Mouse (Mus musculus) v-Abl transformed pro-B cells (cell line): Measurements from ENCODE around the gene Epha4.

Experiments
- in situ Hi-C, 2 experiments: fragments of 400-800 bp; cut with MboI; formaldehyde crosslinking; loops; one replicate each; pipeline ENCODE4 v1.15.1; 2025; ENCODE audit not compliant: unreplicated experiment in 2 of 2

The Epha4 gene

DNA sequence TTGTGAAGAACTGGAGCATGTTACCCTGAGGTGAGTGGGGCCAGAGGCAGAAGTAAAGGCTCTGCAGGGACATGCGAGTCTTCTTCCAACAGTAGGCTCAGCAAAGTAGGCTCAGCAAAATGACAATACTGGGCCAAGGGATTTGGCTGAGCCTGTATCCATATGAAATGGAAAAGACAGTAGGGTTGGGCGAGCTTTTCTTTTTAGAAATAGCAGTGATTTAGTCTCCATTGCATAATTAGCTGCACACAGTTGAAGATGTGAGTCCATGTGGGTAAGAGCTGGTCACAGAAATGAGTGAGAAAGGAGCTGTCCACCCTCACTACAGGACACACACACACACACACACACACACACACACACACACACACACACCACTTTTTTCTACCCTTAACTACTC is 104.2 kb downstream of the Epha4 start:
- in situ Hi-C loops, result no loop called here

DNA sequence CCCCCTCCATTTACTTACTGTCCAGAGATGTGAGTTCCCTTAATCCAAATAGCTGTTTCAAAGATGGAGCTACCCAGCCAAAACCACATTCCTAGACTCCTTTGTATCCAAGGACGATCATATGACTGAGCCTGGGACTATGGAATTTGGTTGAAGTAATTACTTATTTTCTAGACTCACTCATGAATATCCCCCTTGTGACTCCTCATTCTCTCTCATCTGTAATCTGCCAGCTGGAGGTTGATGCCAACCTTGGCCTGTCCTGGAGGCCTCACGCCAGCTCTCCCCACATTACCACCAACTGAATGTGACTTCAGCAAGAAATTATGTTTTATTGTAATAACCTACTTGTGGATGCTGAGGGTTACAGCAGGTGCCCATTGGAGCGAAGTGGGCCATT is 104.7 kb downstream of the Epha4 start:
- in situ Hi-C loops, result no loop called here

DNA sequence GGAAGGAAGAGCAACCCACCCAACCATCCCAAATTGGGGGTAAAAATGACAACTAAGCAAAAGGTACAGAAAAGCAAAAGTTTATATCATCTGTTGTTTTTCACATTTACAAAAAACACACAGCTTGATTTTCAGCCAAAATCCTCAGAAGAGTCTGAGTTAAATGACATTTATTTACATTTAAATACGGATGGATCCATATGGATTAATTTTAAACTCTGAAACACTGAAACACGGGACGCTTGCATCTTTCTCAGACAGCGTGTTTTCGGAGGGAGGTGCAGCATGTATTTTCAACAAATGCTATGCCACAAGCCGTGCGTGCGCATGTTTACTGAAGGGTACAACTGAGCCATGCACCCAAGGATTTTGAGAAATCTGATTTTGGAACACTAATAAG is 105.4 kb downstream of the Epha4 start:
- in situ Hi-C loops, result no loop called here

DNA sequence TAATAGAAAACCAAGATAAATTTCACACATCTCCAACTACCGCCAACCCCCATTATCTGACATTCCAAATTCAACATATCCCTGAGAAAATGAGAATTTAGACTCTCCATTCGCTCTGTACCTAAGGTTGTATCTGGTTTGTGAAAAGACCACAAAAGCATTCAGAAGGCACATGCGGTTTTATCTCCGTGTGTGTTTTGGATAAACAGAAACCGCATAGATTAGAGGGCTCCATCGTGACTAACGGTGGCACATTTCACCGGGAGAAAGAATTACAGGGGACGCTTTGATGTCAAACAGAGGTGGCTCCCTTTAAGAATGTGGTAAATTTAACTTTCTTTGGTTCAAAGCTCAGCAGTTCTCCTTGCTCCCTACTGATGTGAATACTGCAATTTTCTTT is 107.5 kb downstream of the Epha4 start:
- in situ Hi-C loops, result no loop called here

DNA sequence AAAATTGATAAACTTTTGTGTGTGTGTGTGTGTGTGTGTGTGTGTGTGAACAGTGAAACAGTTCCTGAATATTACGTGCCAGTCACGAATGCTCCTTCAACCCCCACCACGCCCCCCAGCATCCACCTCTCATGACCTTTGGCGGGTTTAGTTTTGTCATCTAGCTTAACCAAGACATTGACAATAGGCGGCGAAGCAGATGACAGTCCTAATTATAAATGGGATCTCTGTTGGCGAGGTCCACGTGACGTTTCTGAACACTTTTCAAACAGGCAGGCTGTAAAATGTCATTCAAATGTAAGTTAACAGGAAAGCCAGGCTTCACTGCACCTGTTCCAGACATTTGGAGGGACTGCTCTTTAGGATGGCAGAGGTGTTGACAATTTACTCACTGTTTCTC is 108.3 kb downstream of the Epha4 start:
- in situ Hi-C loops, result no loop called here

DNA sequence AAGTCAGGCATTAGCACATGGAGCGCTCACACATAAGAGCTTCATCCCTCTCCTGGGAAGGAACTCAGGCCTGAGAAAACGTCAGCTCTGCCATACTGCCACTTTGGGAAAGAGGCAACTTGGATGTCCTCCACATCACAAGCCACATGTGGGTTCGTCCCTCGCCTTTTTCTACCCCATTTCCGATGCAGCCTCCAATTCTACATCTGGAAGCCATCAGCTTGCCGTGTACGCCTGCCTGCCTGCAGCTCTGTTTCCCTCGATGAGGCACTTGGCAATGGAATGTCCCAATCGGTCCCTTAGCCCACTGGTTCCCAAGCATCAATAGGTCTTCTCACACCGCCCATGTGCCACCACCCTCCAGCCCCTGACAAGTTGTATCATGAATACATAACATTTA is 110.4 kb downstream of the Epha4 start:
- in situ Hi-C loops, result no loop called here

DNA sequence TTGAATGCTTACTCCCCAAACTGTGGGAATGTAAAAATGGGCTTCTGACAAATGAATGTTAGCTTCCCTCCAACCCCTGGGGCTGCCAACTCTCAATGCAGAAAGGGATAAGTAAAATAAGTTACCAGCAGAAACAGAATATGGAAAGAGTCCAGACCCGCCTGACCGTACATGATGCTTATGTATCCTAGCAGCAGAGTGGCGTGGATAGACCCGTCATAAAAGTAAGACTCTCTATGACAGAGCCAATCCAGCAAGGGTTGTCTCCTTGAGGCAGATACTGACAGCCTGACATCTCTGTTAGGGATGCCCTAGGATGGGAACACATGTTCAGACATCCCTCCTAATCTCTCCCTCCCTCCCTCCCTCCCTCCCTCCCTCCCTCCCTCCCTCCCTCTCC is 111.9 kb downstream of the Epha4 start:
- in situ Hi-C loops, result no loop called here

DNA sequence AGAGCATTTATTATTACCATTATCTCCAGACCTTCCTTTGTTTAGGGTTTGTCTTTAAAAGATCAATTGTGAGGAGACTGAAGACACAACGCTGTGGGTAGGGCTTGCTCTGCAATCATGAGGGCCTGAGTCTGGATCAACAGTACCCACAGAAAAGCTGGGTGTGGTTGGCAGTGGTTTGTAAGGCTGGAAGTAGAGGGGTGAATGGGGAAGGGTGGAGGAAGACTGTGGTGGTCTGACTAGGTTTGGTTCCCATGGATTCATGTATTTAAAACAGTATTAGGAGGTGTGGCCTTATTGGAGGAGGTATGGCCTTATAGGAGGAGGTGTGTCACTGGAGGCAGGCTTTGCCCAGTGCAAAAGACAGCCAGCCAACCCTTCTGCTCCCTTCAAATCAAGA is 113.4 kb downstream of the Epha4 start:
- in situ Hi-C loops, result no loop called here

DNA sequence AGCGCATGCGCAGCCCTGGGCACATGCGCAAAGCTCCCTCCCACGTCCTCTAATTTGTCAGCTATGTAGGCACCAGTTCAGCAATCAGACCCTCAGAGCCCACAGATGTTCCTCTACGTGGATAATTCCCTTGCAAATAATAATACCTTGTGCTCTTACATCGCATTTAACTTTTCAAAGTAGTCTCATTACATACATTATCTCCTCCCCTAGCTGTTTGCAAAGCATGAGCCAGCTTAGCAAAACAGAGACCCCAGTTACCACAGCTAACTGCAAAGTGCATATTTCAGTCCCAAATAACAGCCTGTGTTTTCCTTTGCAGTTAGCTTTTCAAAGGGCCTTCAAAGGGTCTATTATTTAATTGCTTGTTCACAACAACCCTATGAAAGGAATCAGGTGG is 123.3 kb downstream of the Epha4 start:
- in situ Hi-C loops, result no loop called here

DNA sequence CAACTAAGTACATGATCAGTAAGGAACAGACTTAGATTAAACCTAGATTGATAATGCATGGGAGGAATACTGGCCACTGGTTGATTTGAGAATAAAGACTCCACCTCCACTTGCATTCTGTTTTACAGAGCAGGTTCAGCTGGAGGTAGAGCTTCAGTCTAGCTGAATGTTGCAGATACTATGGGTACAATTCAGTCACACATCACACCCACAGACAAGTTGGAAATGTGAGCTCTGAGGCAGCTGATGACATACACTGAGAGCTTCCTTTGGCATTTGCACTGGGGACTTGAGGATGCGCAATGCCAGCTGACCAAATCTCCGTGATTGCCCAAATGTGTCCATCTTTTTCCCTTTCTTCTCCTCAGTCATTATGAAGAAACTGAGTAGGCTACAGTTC is 125.8 kb downstream of the Epha4 start:
- in situ Hi-C loops, result no loop called here

DNA sequence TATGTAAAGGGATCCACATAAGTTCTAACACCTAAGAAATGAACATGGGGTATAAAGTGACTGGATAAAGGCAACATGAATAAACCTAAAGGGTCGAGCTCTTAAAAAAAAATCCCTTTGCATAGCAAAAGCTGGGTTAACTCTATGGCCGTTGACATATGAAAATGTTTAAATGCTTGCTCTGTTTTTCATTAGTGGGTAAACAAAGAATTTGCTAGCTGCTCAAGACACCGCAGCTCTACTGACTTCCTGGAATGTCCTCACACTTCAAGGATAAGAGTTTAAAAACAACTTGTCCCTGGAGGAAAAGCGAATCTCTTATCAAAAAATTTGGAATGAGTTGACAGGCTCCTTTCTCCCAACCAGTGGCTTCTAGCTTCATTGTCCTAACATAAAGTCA is 126.3 kb downstream of the Epha4 start:
- in situ Hi-C loops, result no loop called here

DNA sequence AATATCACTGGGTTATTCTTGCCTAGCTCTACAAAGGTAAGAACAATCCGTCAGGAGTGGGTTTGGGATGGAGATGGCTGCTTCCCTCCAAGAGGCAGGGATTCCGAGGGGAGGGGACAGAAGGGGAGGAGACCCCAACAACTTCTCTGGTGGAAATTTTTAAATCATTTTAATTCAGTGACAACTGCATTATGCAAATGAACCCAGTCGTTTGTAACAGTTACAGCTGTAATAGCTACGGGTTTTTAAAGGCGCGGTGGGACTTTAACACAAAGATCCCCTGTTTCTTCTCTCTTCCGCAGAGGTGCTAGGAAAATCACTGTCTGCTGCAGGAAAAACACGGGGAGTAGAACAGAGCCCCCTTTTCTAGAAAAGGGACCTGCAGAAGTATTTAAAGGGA is 129.3 kb downstream of the Epha4 start:
- in situ Hi-C loops, result no loop called here

DNA sequence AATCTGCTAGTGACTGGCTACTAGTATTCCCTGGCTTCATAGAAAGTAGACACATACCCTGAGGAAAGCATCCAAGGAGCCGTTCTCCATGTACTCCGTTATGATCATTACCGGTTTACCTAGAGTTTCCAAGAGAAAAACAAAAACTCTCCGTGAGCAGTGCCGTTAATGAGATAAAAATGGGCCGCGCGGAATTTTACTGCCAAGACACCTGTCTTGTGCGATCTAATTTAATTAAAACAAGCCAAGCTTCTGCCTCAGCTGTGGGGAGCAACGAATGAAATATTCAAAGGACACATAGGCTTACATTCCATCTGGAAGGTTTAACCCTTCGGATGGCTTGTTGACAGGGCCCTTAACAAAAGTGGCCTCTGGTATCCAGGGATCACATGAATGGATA is 131.4 kb downstream of the Epha4 start:
- in situ Hi-C loops, result no loop called here

DNA sequence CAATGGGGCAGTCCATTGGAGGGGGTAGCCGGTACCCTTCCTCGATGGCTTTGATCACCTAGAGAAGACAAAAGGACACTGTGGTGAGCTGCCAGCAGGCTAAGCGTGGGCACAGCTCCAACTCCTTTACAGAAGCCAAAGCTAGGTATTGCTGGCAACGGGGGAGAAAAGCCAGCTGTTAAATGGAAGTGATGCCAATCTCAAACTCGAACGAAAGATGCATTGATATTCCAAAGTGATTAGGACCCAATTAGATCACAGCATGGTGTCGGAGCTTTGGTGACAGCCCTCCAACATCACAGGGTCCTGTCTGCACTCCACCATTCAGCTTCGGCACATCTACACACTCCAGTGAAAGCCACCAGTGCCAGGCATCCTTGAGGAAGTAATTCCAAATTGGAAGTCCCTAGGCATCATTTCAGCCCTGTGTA is 137.3 kb downstream of the Epha4 start:
- in situ Hi-C loops, result no loop called here

DNA sequence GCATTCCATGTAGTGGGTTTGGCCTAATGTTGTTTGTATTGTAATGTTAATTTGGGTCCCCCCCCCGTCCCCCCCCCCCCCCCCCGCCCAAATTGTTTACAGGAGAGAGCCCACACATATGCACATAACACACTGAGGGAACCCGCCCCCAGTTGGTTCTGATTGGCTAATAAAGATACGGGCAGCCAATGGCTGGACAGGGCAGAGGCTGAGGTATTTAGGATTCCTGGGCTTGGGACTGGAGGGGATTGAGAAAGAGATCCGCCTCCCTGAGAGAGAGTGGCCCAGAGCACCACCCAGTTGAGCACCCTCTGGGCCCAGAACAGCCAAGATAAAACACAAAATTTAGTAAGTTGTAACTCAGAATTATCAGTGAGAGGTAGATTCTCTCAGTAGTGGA is 140.8 kb downstream of the Epha4 start:
- in situ Hi-C loops, result no loop called here

DNA sequence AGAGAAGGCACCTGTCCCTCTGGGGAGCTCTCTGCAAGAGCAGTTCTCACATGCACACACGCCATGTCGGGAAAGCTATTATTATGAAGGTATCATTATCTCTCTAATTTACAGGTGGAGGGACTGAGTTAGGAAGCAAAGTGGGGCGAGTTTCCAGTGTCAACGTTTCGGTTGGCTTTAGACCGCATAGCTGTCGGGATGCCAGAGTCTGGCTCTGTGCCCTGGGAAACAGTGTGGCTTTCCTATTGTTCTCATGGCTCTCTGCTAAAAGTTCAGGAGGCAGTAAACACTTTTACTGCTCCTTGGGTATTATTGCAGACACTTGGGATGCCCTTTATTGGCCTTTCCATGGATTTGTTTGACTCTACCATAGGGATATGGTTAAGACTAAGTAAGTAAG is 144.0 kb downstream of the Epha4 start:
- in situ Hi-C loops, result no loop called here

DNA sequence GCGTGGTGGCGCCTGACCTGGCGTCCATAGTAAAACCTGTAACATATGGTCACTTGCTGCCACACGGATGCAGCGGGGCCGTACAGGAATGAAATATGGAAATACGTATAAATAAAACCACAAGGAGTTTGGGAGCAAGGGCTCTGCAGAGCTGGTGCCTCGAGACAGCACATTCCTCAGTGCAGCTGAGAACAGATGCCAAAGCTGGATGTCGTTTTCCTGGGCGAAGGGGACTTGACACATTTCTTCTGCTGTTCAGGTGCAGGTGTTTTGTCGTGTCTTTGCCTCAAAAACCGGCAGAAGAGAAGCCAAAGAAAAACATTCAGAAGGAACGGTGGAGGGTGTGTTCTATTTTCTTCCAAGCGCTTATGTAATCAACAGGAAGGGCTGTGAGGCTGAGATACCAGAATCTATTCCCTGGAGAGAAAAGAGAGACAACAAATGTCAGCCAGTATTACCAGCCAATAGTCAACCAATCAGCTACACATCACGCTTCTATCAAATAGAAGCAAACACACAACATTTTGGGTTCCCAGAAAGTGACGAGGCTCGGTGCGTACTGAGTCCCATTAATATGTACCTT is 145.5 kb downstream of the Epha4 start:
- in situ Hi-C loops, result no loop called here

DNA sequence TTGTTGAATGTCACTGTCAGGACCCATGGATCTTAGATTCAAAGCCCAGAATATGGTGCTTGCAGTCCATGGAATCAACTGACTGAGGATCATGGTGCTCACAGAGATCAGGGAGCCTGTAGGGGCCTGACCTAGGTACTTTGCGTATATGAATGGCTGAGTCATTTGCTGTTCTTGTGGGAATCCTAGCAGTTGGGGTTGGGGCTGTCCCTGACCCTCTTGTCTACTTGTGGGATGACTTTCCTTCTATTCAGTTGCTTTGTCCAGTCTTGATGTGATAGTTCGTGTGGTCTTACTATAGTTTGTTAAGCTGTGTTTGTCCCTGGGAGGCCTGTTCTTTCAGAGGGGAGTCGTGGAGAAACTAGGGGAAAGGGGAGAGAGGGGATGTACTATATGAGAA is 149.0 kb downstream of the Epha4 start:
- in situ Hi-C loops, result no loop called here

DNA sequence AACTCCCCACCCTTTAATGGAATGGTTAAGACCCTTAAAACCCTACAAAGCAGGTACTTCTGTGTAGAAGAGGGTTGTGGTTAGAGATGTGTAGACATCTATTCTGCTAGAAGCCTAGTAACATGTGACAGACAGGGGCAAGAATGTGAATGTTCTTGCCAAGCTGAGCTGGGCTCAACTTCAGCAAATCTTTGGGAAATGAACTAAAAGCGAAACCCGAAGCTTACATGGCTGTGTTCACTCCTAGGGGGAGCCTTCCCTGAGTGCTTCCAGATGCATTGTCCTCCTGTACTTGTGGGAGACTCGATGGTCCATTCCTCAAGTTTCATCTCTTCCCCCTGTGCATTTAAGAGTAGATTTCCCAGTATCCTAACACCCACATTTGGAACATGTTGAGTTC is 150.3 kb downstream of the Epha4 start:
- in situ Hi-C loops, result no loop called here

DNA sequence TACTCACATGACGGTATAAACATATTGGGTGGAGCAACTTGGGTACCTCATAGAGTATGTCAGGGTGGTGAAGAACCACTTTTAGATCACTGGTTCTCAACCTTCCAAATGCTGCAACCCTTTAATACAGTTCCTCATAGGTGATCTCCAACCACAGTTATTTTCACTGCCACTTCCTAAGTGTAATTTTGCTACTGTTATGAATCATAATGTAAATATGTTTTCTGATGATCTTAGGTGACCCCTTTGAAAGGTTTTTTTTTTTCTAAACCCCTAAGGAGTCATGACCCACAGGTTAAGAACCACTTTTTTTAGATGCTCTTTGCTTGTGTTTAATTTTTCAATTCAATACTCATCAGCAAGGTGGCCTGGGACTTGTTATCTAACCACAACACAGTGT is 151.0 kb downstream of the Epha4 start:
- in situ Hi-C loops, result no loop called here

DNA sequence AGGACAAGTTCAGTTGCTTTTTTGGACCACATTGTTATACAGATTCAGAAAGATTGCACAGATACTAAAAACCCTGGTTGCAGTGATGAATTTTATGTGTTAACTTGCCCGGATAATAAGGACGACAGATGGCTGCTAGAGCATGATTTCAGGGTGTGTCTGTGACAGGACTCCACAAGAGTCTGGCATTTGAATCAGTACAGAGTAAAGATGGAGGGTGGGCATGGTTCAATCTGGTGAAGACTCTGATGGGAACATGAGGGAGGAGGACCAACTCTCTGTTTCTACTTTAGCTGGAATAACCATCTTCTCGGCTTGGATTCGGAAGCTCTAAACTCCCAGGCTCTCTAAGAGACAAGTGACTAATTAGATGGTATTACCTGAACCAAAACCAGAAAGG is 168.4 kb downstream of the Epha4 start:
- in situ Hi-C loops, result no loop called here

DNA sequence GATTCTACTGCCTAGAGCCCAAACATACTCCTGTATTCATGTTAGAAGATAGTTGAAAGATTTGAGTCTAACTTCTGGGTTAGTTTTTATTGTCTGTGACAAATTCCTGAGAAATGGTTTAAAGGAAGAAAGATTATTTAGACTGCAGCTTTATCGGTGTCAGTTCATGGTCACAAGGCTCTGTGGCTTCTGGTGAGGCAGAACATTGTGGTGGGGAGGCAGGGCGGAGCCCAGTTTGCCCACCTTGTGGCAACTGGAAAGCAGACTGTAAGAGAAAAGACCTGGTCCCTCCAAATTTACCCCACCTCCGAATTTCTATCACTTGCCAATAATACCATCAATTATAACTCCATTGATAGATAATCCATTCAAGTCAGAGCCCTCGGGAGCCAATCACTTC is 171.1 kb downstream of the Epha4 start:
- in situ Hi-C loops, result no loop called here

DNA sequence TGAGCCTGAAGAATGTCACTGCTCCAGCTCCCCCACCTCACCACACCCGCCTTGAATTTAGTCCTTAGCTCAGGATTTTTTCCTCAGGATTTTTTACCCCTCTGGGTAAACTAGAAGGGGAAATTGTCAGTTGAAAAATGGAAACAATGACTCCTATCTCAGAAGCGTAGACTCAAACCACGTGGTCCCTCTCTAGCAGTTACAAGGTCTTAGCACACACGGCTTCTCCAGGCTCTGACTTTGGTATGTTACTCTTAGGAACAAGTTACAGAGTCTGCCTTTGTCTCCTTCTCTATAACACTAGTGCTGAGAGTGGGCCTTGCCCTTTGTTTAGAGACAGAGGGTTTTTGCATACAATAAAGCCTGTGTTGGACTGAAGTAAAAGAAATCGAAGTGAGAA is 175.2 kb downstream of the Epha4 start:
- in situ Hi-C loops, result no loop called here
